Mouse (Mus musculus): ENCODE data around the gene Vmn1r15.

The Vmn1r15 gene

GRCm38 (mm10) chr6:57257652-57258051 lies at the start of gene Vmn1r15:
Gene Vmn1r15 (plus strand): TSS chr6:57257952.
- no peak for DNase-seq (ENCODE audit: low read depth, low spot score)

DNA sequence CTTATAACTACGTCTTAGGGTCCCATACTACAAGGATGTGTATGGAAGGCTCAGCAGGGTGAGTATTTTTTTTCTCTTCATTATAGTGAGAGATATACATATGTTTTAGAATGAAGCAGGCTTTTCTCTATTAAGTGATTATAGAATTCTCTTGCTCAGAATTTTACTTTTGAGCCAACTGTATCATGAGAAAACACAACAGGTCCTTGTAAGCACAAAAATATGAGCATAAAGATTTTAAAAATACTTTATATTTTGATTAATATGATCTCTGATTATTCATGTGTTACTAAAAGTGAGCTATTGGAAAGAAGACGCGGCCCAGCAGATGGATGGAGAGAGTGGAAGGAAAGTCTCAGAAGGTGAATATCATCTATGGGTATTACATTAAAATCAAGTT lies 26.4 kb upstream of the Vmn1r15 start, which contains the start of gene Vmn1r14:
Gene Vmn1r14, plus strand, starts transcription at position 301 of the 400 bp plus-strand sequence.
- DNase-seq (ENCODE audit: low read depth, low spot score) = no peak

GRCm38 (mm10) chr6:57260990-57261389 lies 3.2 kb downstream of the Vmn1r15 start:
- no peak for DNase-seq (ENCODE audit: low read depth, low spot score)

GRCm38 (mm10) chr6:57271881-57272280 lies 14.1 kb downstream of the Vmn1r15 start:
- no peak for DNase-seq (ENCODE audit: low read depth, low spot score)

GRCm38 (mm10) chr6:57272517-57272916 lies 14.8 kb downstream of the Vmn1r15 start:
- no peak for DNase-seq (ENCODE audit: low read depth, low spot score)

- no peak for DNase-seq (ENCODE audit: low read depth, low spot score)
Observed at GRCm38 (mm10) chr6:57278952-57279351, 21.2 kb downstream of the Vmn1r15 start.
